Mouse (Mus musculus): ENCODE data around the gene Ppp1r3e.

- TF ChIP-seq MYOD1 (IDR thresholded peaks at IDR 0.05; ENCODE audit: control insufficient read depth, insufficient read length, low read depth) (no peak), CTCF (IDR thresholded peaks at IDR 0.05; ENCODE audit: control insufficient read depth, insufficient read depth, insufficient read length) (no peak), USF1 (IDR thresholded peaks at IDR 0.05; ENCODE audit: low read depth) (no peak), MYOG (IDR thresholded peaks at IDR 0.05; ENCODE audit: control insufficient read depth, extremely low read depth, insufficient read length) (no peak), MAX (IDR thresholded peaks at IDR 0.05) (no peak), CEBPB (IDR thresholded peaks at IDR 0.05; ENCODE audit: low read depth) (no peak), FOSL1 (IDR thresholded peaks at IDR 0.05; ENCODE audit: insufficient read depth, low read length, poor library complexity, severe bottlenecking) (no peak)
These were observed 26.3 kb upstream of the Ppp1r3e start for GRCm38 (mm10) chr14:54903641-54904040.

Measured in C2C12 (cell line).